Mouse (Mus musculus): Measurements from ENCODE around the gene Ncoa1.

GRCm38 (mm10) chr12:4252742-4253655 is 224.0 kb downstream of the Ncoa1 start:
- TF ChIP-seq CTCF (IDR thresholded peaks at IDR 0.05; ENCODE audit: low read depth): no peak
- TF ChIP-seq EP300 (IDR thresholded peaks at IDR 0.05; ENCODE audit: low read depth): no peak
